Mouse (Mus musculus) ES-Bruce4 (cell line): ENCODE data around the gene Pkm.

ENCODE experiments used
- EP300 ChIP-seq: IDR thresholded peaks from 2 replicates; pipeline ENCODE4 v1.6.1; 2011; ENCODE audit warnings: low read depth, low read length; ENCODE audit not compliant: insufficient read depth
- POLR2A ChIP-seq: IDR thresholded peaks from one replicate; pipeline ENCODE4 v1.8.1; 2011; ENCODE audit warnings: low read length; ENCODE audit not compliant: insufficient read depth

DNA sequence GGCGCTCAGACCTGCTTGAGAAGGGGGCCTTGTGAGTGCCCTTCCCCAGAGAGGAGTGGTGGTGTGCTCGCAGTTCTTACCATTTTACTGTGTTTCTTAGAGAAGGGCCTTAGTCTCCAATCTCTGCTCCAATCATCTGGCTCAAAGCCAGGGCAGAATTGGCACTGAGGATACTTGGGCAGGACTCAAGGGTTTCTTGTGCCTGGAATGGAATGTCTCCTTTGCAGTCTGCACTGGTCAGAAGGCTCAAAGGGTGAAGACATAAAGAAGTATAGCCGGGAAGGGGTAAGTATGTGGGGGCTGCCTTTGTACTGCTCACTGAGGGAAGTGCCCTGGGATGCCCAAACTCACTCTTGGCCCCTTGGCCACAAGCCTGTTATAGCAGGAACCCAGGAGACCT lies 53.1 kb downstream of the Pkm start:
- no peak for TF ChIP-seq EP300
- TF ChIP-seq POLR2A = no peak
